Mouse (Mus musculus): ENCODE measurements around the gene Adamts17. TPM values are rescaled to one million over a fixed set of nuclear protein-coding genes. Genes with fewer than 3 reads are reported as not detected.

Adamts17 gene
- polyA plus RNA-seq, 1 experiment from 2014 or later = 1.9 TPM

- Histone ChIP-seq H3K4me1 (replicated peaks; ENCODE audit: control insufficient read depth, insufficient read depth, low read length) (no peaks in the 10 kb centered on the region), H3K4me2 (replicated peaks; ENCODE audit: low read depth, low read length) (no peak overlapping the region), H3K36me3 (ENCODE audit: control insufficient read depth, insufficient read depth, low read length) (no peaks in the 10 kb centered on the region), H3K9me3 (ENCODE audit: control insufficient read depth, low read length) (no peaks in the 10 kb centered on the region), H3K9ac (ENCODE audit: low read depth, low read length) (no peak overlapping the region), H3K27ac (ENCODE audit: low read depth, low read length) (no peak overlapping the region), H3K4me3 (ENCODE audit: low read depth, low read length) (no peak overlapping the region), H3K27me3 (ENCODE audit: control insufficient read depth, insufficient read depth, low read length) (no peaks in the 10 kb centered on the region)
- DNase-seq (ENCODE audit: low spot score) (no peak), ATAC-seq (ENCODE audit: low FRiP score) (no peak)
- WGBS = 100% methylated on average over 1 of the region's 1 CpGs
Measured at GRCm38 (mm10) chr7:66931291-66931690, 91.8 kb downstream of the Adamts17 start.

DNA sequence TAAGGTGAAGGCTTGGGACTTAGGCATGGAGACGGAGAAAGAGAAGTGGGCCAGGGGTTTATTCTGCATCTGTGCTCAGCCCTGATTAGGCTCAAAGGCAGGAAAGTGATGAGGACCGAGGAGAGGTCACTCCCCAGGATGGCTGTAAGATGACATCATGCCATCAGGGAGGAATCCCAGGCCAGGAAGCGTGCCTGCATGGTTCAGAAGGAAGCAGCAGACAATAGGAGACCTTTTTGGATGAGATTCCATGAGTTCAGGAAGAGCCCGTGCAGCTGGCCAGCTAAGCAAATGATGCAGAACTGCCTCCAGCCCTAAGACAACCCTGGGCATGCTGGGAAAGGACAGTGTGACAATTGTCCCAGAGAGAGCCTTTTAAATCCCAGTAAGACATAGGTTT lies 93.7 kb downstream of the Adamts17 start:
- H3K27me3 ChIP-seq (ENCODE audit: control insufficient read depth, insufficient read depth, low read length) = no peaks in the 10 kb centered on the region
- no peak overlapping the region for H3K9ac ChIP-seq (ENCODE audit: low read depth, low read length)
- ATAC-seq (ENCODE audit: low FRiP score) = no peak
- no peaks in the 10 kb centered on the region for H3K36me3 ChIP-seq (ENCODE audit: control insufficient read depth, insufficient read depth, low read length)
- H3K27ac ChIP-seq (ENCODE audit: low read depth, low read length) = no peak overlapping the region
- H3K4me1 ChIP-seq (replicated peaks; ENCODE audit: control insufficient read depth, insufficient read depth, low read length) = no peaks in the 10 kb centered on the region
- H3K9me3 ChIP-seq (ENCODE audit: control insufficient read depth, low read length) = no peaks in the 10 kb centered on the region
- no peak overlapping the region for H3K4me3 ChIP-seq (ENCODE audit: low read depth, low read length)
- DNase-seq (ENCODE audit: low spot score) = no peak
- H3K4me2 ChIP-seq (replicated peaks; ENCODE audit: low read depth, low read length) = no peak overlapping the region
- 70% methylated on average over 4 of the region's 4 CpGs for WGBS

GRCm38 (mm10) chr7:66934062-66934461 lies 94.5 kb downstream of the Adamts17 start:
- Histone ChIP-seq H3K9ac (ENCODE audit: low read depth, low read length) (no peak overlapping the region), H3K9me3 (ENCODE audit: control insufficient read depth, low read length) (no peaks in the 10 kb centered on the region), H3K27me3 (ENCODE audit: control insufficient read depth, insufficient read depth, low read length) (no peaks in the 10 kb centered on the region), H3K4me3 (ENCODE audit: low read depth, low read length) (no peak overlapping the region), H3K4me2 (replicated peaks; ENCODE audit: low read depth, low read length) (no peak overlapping the region), H3K36me3 (ENCODE audit: control insufficient read depth, insufficient read depth, low read length) (no peaks in the 10 kb centered on the region), H3K4me1 (replicated peaks; ENCODE audit: control insufficient read depth, insufficient read depth, low read length) (no peaks in the 10 kb centered on the region), H3K27ac (ENCODE audit: low read depth, low read length) (no peak overlapping the region)
- 86% methylated on average over 6 of the region's 6 CpGs for WGBS
- ATAC-seq (ENCODE audit: low FRiP score) = no peak
- DNase-seq (ENCODE audit: low spot score) = no peak

- Histone ChIP-seq H3K9me3 (ENCODE audit: control insufficient read depth, low read length) (no peaks in the 10 kb centered on the region), H3K4me3 (ENCODE audit: low read depth, low read length) (no peak overlapping the region), H3K36me3 (ENCODE audit: control insufficient read depth, insufficient read depth, low read length) (no peaks in the 10 kb centered on the region), H3K4me2 (replicated peaks; ENCODE audit: low read depth, low read length) (no peak overlapping the region), H3K9ac (ENCODE audit: low read depth, low read length) (no peak overlapping the region), H3K27me3 (ENCODE audit: control insufficient read depth, insufficient read depth, low read length) (no peaks in the 10 kb centered on the region), H3K4me1 (replicated peaks; ENCODE audit: control insufficient read depth, insufficient read depth, low read length) (no peaks in the 10 kb centered on the region), H3K27ac (ENCODE audit: low read depth, low read length) (no peak overlapping the region)
- DNase-seq (ENCODE audit: low spot score) (no peak), ATAC-seq (ENCODE audit: low FRiP score) (no peak)
- WGBS = 88% methylated on average over 6 of the region's 6 CpGs
Measured at GRCm38 (mm10) chr7:66935041-66935440, 95.5 kb downstream of the Adamts17 start.

GRCm38 (mm10) chr7:66936042-66936755 lies 96.7 kb downstream of the Adamts17 start:
- no peak overlapping the region for H3K4me2 ChIP-seq (replicated peaks; ENCODE audit: low read depth, low read length)
- H3K4me1 ChIP-seq (replicated peaks; ENCODE audit: control insufficient read depth, insufficient read depth, low read length) = no peaks in the 10 kb centered on the region
- DNase-seq (ENCODE audit: low spot score) (no peak), ATAC-seq (ENCODE audit: low FRiP score) (no peak)
- no peak overlapping the region for H3K27ac ChIP-seq (ENCODE audit: low read depth, low read length)
- H3K36me3 ChIP-seq (ENCODE audit: control insufficient read depth, insufficient read depth, low read length) = no peaks in the 10 kb centered on the region
- H3K4me3 ChIP-seq (ENCODE audit: low read depth, low read length) = no peak overlapping the region
- H3K9me3 ChIP-seq (ENCODE audit: control insufficient read depth, low read length) = no peaks in the 10 kb centered on the region
- 85% methylated on average over 8 of the region's 8 CpGs for WGBS
- H3K9ac ChIP-seq (ENCODE audit: low read depth, low read length) = no peak overlapping the region
- H3K27me3 ChIP-seq (ENCODE audit: control insufficient read depth, insufficient read depth, low read length) = no peaks in the 10 kb centered on the region

DNA sequence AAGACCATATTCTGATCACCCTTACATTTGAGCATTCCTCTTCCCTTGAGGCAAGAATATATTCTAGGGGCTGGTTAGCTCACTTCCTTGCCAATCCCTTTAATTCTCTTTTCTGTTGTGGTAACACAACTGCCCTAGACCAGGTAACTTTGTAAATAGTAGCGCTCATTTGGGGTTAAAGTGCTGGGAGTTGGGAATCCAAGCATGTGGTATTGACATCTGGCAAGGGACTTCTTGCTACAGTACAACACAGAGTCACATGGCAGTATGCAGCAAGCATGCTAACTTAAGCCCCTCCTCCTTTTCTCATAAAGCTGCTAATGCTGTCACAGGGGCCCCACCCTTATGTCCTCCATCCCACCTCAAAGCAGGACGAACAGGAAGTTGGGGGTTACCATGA lies 97.4 kb downstream of the Adamts17 start:
- Histone ChIP-seq H3K4me1 (replicated peaks; ENCODE audit: control insufficient read depth, insufficient read depth, low read length) (no peaks in the 10 kb centered on the region), H3K27ac (ENCODE audit: low read depth, low read length) (no peak overlapping the region), H3K36me3 (ENCODE audit: control insufficient read depth, insufficient read depth, low read length) (no peaks in the 10 kb centered on the region), H3K9ac (ENCODE audit: low read depth, low read length) (no peak overlapping the region), H3K9me3 (ENCODE audit: control insufficient read depth, low read length) (no peaks in the 10 kb centered on the region), H3K4me2 (replicated peaks; ENCODE audit: low read depth, low read length) (no peak overlapping the region), H3K27me3 (ENCODE audit: control insufficient read depth, insufficient read depth, low read length) (no peaks in the 10 kb centered on the region), H3K4me3 (ENCODE audit: low read depth, low read length) (no peak overlapping the region)
- ATAC-seq (ENCODE audit: low FRiP score) (no peak), DNase-seq (ENCODE audit: low spot score) (no peak)
- 65% methylated on average over 2 of the region's 2 CpGs for WGBS

GRCm38 (mm10) chr7:66938988-66939783 lies 99.7 kb downstream of the Adamts17 start:
- 70% methylated on average over 13 of the region's 13 CpGs for WGBS
- no peaks in the 10 kb centered on the region for H3K4me1 ChIP-seq (replicated peaks; ENCODE audit: control insufficient read depth, insufficient read depth, low read length)
- ATAC-seq (ENCODE audit: low FRiP score) (no peak), DNase-seq (ENCODE audit: low spot score) (peak; percentile 16)
- no peaks in the 10 kb centered on the region for H3K27me3 ChIP-seq (ENCODE audit: control insufficient read depth, insufficient read depth, low read length)
- no peaks in the 10 kb centered on the region for H3K36me3 ChIP-seq (ENCODE audit: control insufficient read depth, insufficient read depth, low read length)
- no peak overlapping the region for H3K9ac ChIP-seq (ENCODE audit: low read depth, low read length)
- no peak overlapping the region for H3K27ac ChIP-seq (ENCODE audit: low read depth, low read length)
- no peak overlapping the region for H3K4me2 ChIP-seq (replicated peaks; ENCODE audit: low read depth, low read length)
- H3K4me3 ChIP-seq (ENCODE audit: low read depth, low read length) = no peak overlapping the region
- no peaks in the 10 kb centered on the region for H3K9me3 ChIP-seq (ENCODE audit: control insufficient read depth, low read length)

GRCm38 (mm10) chr7:66940761-66941160 lies 101.2 kb downstream of the Adamts17 start:
- ATAC-seq (ENCODE audit: low FRiP score) = no peak
- Histone ChIP-seq H3K9ac (ENCODE audit: low read depth, low read length) (no peak overlapping the region), H3K4me1 (replicated peaks; ENCODE audit: control insufficient read depth, insufficient read depth, low read length) (no peaks in the 10 kb centered on the region), H3K4me2 (replicated peaks; ENCODE audit: low read depth, low read length) (no peak overlapping the region), H3K27ac (ENCODE audit: low read depth, low read length) (no peak overlapping the region), H3K36me3 (ENCODE audit: control insufficient read depth, insufficient read depth, low read length) (no peaks in the 10 kb centered on the region), H3K9me3 (ENCODE audit: control insufficient read depth, low read length) (no peaks in the 10 kb centered on the region), H3K4me3 (ENCODE audit: low read depth, low read length) (no peak overlapping the region), H3K27me3 (ENCODE audit: control insufficient read depth, insufficient read depth, low read length) (no peaks in the 10 kb centered on the region)
- no peak for DNase-seq (ENCODE audit: low spot score)
- WGBS = 78% methylated on average over 4 of the region's 4 CpGs

DNA sequence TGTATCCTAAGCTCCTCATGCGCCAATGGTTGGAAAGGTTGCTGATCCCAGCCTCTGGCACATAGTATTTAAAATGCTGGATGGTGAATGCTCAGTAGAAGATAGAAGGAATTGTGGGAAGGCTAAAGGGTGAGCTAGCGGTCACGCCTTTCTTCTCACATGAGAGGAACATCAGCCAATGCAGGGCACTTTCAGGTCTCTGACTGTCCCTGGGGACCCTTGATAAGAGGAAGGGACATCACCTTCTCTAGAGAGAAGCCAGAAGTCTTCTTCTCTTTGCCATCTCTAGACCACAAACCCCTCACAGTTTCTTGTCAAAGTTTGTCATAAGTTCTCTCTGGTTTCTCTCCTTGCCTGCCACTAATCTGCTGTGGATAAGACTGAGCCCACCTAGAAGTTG lies 109.5 kb downstream of the Adamts17 start:
- Histone ChIP-seq H3K4me2 (replicated peaks; ENCODE audit: low read depth, low read length) (no peak overlapping the region), H3K27ac (ENCODE audit: low read depth, low read length) (no peak overlapping the region), H3K36me3 (ENCODE audit: control insufficient read depth, insufficient read depth, low read length) (no peaks in the 10 kb centered on the region), H3K4me1 (replicated peaks; ENCODE audit: control insufficient read depth, insufficient read depth, low read length) (no peaks in the 10 kb centered on the region), H3K4me3 (ENCODE audit: low read depth, low read length) (no peak overlapping the region), H3K27me3 (ENCODE audit: control insufficient read depth, insufficient read depth, low read length) (no peaks in the 10 kb centered on the region), H3K9me3 (ENCODE audit: control insufficient read depth, low read length) (no peaks in the 10 kb centered on the region), H3K9ac (ENCODE audit: low read depth, low read length) (no peak overlapping the region)
- DNase-seq (ENCODE audit: low spot score) (no peak), ATAC-seq (ENCODE audit: low FRiP score) (no peak)
- 97% methylated on average over 3 of the region's 3 CpGs for whole genome bisulfite sequencing
